Comparison of ENCODE assay signal across 11 mouse cellular contexts in genomic region chr6:32460400-32460799, GRCm38 (mm10).
A peak's percentile ranks its signal among the peaks of the same experiment; 100 is the strongest.
DNase-seq lines count a peak whose midpoint lies in the region; ATAC-seq lines count a peak whose summit lies in the region.
"Had no signal": no experiment of that assay in that cellular context is flagged by ENCODE, and none has a peak within 500 bp of the region (broad histone marks: within the 10 kb centered on the region; RNA-seq: fewer than 3 reads in every experiment).

No protein-coding gene starts in this region.

- H3K27ac ChIP-seq in hindbrain, embryonic 13.5 days: 0 out of 2 replicates have a peak overlapping the region, but pooled peaks have one; percentile 18
- H3K27ac ChIP-seq in hindbrain, embryonic 14.5 days: no peak overlapping the region
- peak overlapping the region; percentile 12; the same call in 1 of the 2 replicates for H3K27ac ChIP-seq in heart, embryonic 11.5 days (ENCODE audit: low read depth, low read length)
- H3K27ac ChIP-seq in kidney, embryonic 16.5 days (ENCODE audit: low read length): no peak overlapping the region; the same call in 1 of the 2 replicates
- H3K27ac ChIP-seq: embryonic facial prominence, embryonic 15.5 days; liver, embryonic 15.5 days; neural tube, embryonic 12.5 days had no signal

- H3K27me3 ChIP-seq in hindbrain, embryonic 13.5 days: no peaks in the 10 kb centered on the region
- no peaks in the 10 kb centered on the region for H3K27me3 ChIP-seq in hindbrain, embryonic 14.5 days (ENCODE audit: control insufficient read depth, insufficient read depth, low read length)
- no peaks in the 10 kb centered on the region for H3K27me3 ChIP-seq in heart, embryonic 11.5 days (ENCODE audit: control insufficient read depth, insufficient read depth, low read length)
- H3K27me3 ChIP-seq in kidney, embryonic 16.5 days (ENCODE audit: insufficient read depth, low read length): no peaks in the 10 kb centered on the region
- H3K27me3 ChIP-seq: embryonic facial prominence, embryonic 15.5 days; neural tube, embryonic 12.5 days had no signal

- H3K36me3 ChIP-seq in hindbrain, embryonic 13.5 days: no peaks in the 10 kb centered on the region
- H3K36me3 ChIP-seq in hindbrain, embryonic 14.5 days (replicated peaks; ENCODE audit: control insufficient read depth, insufficient read depth): no peaks in the 10 kb centered on the region
- H3K36me3 ChIP-seq in heart, embryonic 11.5 days (ENCODE audit: control insufficient read depth, insufficient read depth, low read length): no peaks in the 10 kb centered on the region
- H3K36me3 ChIP-seq in kidney, embryonic 16.5 days (ENCODE audit: insufficient read depth, low read length): no peaks in the 10 kb centered on the region
- H3K36me3 ChIP-seq: embryonic facial prominence, embryonic 15.5 days; liver, embryonic 15.5 days; neural tube, embryonic 12.5 days had no signal

- no peak overlapping the region for H3K4me2 ChIP-seq in hindbrain, embryonic 13.5 days
- H3K4me2 ChIP-seq in hindbrain, embryonic 14.5 days (replicated peaks): no peak overlapping the region
- H3K4me2 ChIP-seq in heart, embryonic 11.5 days: peak overlapping the region; percentile 4; the same call in 1 of the 2 replicates
- H3K4me2 ChIP-seq in kidney, embryonic 16.5 days (replicated peaks; ENCODE audit: low read depth, low read length): no peak overlapping the region; the same call in 1 of the 2 replicates
- H3K4me2 ChIP-seq: embryonic facial prominence, embryonic 15.5 days; liver, embryonic 15.5 days; neural tube, embryonic 12.5 days had no signal

- H3K9ac ChIP-seq in hindbrain, embryonic 13.5 days: no peak overlapping the region
- no peak overlapping the region for H3K9ac ChIP-seq in hindbrain, embryonic 14.5 days
- H3K9ac ChIP-seq in heart, embryonic 11.5 days (ENCODE audit: low read depth, low read length): no peak overlapping the region
- H3K9ac ChIP-seq in kidney, embryonic 16.5 days (replicated peaks; ENCODE audit: low read length): no peak overlapping the region
- H3K9ac ChIP-seq: embryonic facial prominence, embryonic 15.5 days; liver, embryonic 15.5 days; neural tube, embryonic 12.5 days had no signal

- no peak overlapping the region for H3K4me3 ChIP-seq in hindbrain, embryonic 13.5 days
- no peak overlapping the region for H3K4me3 ChIP-seq in hindbrain, embryonic 14.5 days (replicated peaks; ENCODE audit: low read length)
- H3K4me3 ChIP-seq in heart, embryonic 11.5 days (ENCODE audit: low read depth, low read length): no peak overlapping the region
- H3K4me3 ChIP-seq in kidney, embryonic 16.5 days (ENCODE audit: low read length): no peak overlapping the region
- H3K4me3 ChIP-seq: embryonic facial prominence, embryonic 15.5 days; liver, embryonic 15.5 days; neural tube, embryonic 12.5 days had no signal

- 82% methylated on average over 8 of the region's 8 CpGs for WGBS in hindbrain, embryonic 13.5 days
- WGBS in hindbrain, embryonic 14.5 days: 76% methylated on average over 8 of the region's 8 CpGs
- 53% methylated on average over 8 of the region's 8 CpGs for WGBS in heart, embryonic 11.5 days (ENCODE audit: insufficient replicate concordance)
- 63% methylated on average over 8 of the region's 8 CpGs for WGBS in kidney, embryonic 16.5 days

- H3K4me1 ChIP-seq in hindbrain, embryonic 13.5 days (replicated peaks): peaks cover 27% of the 10 kb centered on the region
- peaks cover 14% of the 10 kb centered on the region for H3K4me1 ChIP-seq in hindbrain, embryonic 14.5 days (replicated peaks; ENCODE audit: control insufficient read depth, insufficient read depth, low read length)
- H3K4me1 ChIP-seq in heart, embryonic 11.5 days (ENCODE audit: control insufficient read depth, insufficient read depth, low read length): peaks cover 16% of the 10 kb centered on the region
- 0 out of 2 replicates have a peak, but pooled peaks cover 6% of the 10 kb centered on the region for H3K4me1 ChIP-seq in kidney, embryonic 16.5 days (ENCODE audit: insufficient read depth, low read length)

- H3K9me3 ChIP-seq in hindbrain, embryonic 13.5 days: no peaks in the 10 kb centered on the region
- H3K9me3 ChIP-seq in hindbrain, embryonic 14.5 days (ENCODE audit: control insufficient read depth, low read length): no peaks in the 10 kb centered on the region
- H3K9me3 ChIP-seq in heart, embryonic 11.5 days (replicated peaks; ENCODE audit: control insufficient read depth, low read length): no peaks in the 10 kb centered on the region
- H3K9me3 ChIP-seq in kidney, embryonic 16.5 days (ENCODE audit: low read length): no peaks in the 10 kb centered on the region
- H3K9me3 ChIP-seq: embryonic facial prominence, embryonic 15.5 days; liver, embryonic 15.5 days; neural tube, embryonic 12.5 days had no signal

- DNase-seq in hindbrain, embryonic 14.5 days (ENCODE audit: low spot score): no peak
- peak; percentile 75 for DNase-seq in lung, postnatal 25 days (ENCODE audit: low spot score)
- DNase-seq in left cerebral cortex, adult 18-20 months (ENCODE audit: low spot score in 2 of 2): no peak
- DNase-seq in Muller cell, postnatal 12 days (ENCODE audit: inconsistent ontology term): no peak
- no peak for DNase-seq in embryo, embryonic 11 days

- ATAC-seq in hindbrain, embryonic 13.5 days (ENCODE audit: low FRiP score): no peak
- ATAC-seq in hindbrain, embryonic 14.5 days (ENCODE audit: low FRiP score): no peak
- ATAC-seq in heart, embryonic 11.5 days (replicated peaks; ENCODE audit: insufficient number of reproducible peaks, low FRiP score, low TSS enrichment): no peak
- ATAC-seq in kidney, embryonic 16.5 days (ENCODE audit: low FRiP score, low TSS enrichment): 0 out of 2 replicates have a peak, but pooled peaks have one; percentile 42

Comparison
In these comparisons a context has a peak if more than half of its experiments do, and no peak if none do; other contexts are left out.
1. H3K27ac ChIP-seq: peak in hindbrain, embryonic 13.5 days (single experiment) and heart, embryonic 11.5 days (single experiment); none in hindbrain, embryonic 14.5 days (single experiment) and kidney, embryonic 16.5 days (single experiment).